Mouse (Mus musculus) fat pad, adult 2 months (tissue): Measurements from ENCODE around the gene Ankrd63.

ENCODE experiments used
- DNase-seq: peaks from one replicate; pipeline ENCODE4 v3.0.0-alpha.2; 2011; ENCODE audit warnings: low read depth, low spot score; ENCODE audit errors: extremely low read depth

The Ankrd63 gene

DNA sequence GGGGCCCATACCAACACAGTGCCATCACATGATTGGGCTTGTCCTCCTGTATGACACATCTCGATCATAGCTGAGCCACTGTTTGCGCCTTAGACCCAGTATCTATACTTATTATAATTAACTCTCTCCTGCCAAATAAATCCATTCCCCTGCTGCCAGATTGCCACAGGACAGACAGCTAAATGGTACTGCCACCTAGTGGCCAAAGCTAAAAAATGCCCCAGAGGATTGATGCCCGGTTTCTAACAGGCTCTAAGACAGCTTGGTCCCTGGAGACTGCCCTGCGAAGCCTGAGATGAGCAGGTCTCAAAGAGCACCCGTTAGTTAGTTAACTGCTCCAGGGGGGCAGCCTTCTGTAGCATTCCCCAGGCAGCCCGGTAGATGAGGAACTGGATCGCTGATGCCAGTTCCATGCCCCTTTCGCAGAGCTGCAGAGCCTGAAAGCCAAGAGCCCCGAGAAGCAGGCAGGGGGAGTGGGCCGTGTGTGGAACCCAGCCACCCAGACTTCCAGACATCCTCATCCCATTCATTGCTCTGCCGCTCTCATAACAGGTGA lies 8.0 kb downstream of the Ankrd63 start:
- DNase-seq = no peak

DNA sequence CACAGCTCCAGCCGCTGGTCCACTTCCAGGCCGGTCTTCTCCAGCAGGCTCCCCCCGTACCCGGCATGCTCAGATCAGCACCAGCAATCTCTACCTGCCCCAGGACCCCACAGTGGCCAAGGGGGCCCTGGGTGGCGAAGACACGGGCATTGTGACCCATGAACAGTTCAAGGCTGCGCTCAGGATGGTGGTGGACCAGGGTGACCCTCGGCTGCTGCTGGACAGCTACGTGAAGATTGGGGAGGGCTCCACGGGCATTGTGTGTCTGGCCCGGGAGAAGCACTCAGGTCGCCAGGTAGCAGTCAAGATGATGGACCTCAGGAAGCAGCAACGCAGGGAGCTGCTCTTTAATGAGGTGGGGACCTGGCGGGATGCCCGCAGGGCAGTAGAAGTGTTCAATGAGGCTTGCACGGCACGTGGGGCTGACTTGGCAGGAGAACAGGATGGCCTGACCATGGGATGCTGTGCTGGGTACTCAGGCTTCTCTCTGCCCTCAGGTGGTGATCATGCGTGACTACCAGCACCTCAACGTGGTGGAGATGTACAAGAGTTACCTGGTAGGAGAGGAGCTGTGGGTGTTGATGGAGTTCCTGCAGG lies 10.3 kb downstream of the Ankrd63 start:
- DNase-seq = no peak

DNA sequence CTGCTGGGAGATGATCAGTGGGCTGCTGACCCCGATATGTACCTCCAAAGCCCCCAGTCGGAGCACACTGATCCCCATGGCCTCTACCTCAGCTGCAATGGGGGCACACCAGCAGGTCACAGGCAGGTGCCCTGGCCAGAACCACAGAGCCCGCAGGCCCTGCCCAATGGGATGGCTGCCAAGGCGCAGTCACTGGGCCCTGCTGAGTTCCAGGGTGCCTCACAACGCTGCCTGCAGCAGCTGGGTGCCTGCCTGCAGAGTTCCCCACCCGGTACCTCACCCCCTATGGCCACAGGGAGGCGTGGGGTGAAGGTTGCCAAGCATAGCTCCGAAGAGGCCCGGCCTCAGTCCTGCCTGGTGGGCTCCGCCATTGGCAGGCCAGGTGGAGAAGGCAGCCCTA lies 13.9 kb downstream of the Ankrd63 start:
- no peak for DNase-seq

DNA sequence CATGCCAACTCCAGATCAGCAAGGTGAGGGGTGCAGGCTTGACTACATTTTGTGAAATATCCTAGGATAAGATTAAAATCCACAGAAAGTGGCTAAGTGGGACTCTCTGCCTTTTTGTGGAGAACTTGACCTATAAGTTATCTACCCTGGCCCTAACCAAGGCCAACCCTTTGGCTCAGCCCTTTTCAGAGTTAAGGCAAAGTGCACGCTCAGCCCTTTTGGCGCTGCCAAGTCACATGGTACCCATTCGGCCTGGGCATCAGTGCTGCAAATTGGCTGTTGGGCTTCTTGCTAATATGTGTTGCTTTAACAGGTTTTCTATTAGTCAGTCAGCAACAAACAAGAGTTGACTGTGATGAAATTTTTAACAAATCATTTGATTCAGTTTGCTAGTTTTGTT lies 16.0 kb downstream of the Ankrd63 start:
- no peak for DNase-seq

DNA sequence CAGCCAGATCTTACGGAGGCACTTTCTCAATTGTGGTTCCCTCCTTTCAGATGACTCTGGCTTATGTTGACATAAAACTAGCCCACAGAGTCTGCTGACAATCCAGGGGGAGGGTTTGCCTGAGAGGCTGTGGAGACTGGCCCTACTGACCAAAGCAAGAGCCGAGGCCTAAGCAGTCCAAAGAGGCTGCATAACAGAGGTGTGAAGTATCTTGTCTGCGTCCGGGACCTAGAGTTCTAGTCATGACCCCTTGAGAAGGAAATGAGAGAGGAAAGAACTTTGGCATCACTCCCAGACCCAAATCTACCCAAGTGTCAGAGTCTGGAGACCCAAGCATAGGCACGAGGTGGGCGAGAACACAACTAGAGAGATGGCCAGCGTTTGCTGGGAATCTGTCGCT lies 17.1 kb downstream of the Ankrd63 start:
- no peak for DNase-seq

DNA sequence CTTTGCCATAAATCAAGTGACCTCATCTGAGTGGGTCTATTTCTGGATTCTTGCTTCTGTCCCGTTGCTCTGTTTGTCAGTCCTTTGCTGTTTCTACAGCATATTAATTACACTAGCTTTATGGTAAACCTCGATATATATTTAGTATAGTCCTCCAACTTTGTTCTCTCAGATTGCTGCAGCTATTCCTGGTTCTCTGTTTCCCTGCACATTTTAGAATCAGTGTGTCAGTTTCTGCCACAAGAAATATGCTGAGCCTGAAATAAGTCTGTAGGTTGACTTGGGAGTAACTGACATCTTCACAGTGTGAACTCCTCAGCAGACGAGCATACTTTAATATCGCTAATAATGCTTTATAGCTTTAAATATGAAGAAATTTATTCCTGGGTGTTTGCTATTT lies 18.7 kb downstream of the Ankrd63 start:
- DNase-seq = no peak

DNA sequence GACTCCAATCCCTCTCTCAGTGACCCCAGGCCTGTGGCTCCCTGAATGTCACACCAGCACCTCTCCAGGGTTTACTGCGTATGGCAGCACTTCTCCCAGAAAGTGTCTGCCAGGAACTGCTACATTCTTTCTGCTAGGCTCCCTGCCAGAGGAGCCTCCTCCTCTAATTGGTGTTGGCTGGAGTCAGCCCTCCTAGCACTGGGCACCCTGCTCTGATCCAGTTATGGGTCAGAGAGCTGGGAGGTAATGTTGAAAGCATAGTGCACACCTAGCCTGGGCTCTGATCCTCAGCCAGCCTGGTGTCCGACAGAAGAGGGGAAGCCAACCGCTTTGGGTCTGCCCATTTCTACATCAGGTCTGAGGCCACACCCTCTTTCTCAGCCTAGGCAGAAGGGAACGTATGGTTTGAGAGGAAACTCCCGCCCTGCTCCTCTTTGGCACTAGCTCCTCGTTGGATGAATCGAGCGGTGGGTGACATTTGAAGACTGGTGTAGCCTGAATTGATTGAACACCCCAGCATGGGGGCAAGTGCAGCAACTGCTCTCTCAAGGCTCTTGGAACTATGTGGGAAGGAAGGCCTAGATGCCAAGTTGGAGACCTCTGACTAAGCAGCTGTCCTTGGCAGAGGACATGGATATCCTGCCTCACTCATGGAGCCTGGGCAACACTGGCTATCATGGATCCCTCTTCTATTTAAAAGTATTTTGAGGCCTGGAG lies 21.1 kb downstream of the Ankrd63 start:
- DNase-seq = no peak

DNA sequence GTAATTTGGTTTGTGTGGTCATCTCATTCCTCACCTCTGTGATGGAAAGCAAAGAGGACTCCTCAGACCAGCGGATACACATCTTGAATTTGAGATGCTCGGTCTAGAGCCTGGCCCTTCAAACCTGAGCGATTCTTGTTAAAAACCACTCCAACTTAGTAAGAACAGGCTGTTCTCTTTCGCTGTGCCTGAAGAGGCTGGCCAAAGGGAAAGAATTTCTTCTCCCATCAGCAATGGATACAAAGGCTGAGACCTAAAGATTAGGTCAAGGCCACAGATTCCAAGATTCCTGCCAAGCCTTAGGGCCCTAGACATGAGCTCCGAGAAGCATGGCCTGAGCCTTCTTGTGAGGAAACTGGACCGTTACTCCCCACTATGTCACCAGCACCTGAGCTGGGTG lies 22.8 kb downstream of the Ankrd63 start:
- no peak for DNase-seq

DNA sequence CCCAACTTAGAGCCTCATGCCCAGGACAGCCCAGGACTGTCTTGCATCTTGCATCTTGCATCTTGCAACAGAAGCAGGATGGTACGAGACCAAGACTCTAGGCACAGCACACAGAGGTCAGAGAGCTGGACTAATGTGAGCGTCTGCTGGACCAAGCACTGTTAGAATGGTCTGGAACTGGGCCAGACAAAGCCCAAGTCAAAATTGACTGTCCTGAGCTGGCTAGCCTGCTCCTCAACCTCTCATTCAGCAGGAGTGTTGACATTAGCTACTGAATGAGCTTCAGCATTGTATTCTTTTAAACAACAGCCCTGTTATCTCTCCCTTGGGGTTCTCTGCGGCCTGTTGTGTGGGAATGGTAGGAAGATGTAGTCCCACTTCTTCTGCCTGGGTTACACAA lies 24.2 kb downstream of the Ankrd63 start:
- no peak for DNase-seq

DNA sequence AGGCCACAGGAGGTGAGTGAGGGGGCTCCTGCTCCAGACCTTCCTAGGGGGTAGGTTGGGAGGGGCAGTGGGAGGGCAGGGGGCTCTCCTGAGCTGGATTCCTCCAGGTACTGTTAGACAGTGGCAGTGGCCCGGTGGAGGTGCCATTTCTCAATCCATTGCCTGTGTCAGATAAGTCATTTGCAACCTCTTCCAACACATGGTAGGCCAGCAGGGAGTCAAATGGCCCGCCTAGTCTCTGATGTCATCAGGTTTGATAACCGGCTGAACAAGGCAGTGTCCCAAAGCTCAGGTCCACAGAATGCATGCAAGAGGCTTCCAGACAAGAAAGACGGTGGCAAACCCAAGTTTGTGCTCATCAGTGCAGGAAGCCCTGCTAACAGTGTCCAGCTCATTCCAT lies 25.9 kb downstream of the Ankrd63 start:
- no peak for DNase-seq

DNA sequence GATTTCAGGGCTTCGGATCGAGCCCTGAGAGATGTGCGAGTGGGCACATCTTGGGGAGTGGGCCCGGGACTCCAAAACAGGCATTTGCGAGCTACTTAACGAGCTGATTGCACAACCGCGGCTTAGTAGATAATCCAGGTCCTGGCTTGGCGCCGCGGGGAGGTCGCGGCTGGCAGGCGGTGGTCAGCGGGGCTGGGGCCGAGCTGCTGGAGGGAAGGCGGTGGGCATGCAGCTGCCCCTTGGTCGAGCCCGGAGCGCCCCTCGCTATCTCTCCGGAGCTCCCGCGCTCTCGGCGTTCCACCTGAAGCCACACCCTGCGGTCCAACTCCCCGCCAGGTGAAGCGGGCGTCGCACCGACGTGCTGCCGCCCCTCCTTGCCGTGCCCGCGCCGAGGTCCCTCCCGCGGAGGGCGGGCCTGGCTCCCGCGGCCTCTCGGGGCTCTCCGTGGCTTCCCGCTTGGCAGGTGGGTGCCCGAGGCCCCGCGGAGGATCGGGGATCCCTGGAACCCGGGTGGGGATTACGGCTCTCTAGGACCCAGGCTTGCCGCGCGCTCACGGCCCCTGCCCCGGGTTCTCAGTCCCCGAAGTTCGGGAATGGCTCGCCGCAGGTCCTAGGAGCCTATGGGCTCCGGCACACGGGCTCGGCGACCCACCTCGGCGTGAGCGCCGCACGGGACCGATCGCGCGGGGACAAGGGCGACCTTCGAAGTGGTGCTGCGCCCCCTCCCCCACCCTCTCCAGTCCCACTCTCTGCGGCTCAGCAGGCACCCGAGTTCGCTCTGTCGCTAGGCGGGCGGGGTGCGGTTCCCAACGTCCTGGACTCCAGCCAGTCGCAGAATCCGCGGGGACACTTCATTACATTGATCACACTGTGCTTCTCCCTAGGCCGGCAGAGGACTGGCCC lies 26.7 kb downstream of the Ankrd63 start:
- DNase-seq = no peak

DNA sequence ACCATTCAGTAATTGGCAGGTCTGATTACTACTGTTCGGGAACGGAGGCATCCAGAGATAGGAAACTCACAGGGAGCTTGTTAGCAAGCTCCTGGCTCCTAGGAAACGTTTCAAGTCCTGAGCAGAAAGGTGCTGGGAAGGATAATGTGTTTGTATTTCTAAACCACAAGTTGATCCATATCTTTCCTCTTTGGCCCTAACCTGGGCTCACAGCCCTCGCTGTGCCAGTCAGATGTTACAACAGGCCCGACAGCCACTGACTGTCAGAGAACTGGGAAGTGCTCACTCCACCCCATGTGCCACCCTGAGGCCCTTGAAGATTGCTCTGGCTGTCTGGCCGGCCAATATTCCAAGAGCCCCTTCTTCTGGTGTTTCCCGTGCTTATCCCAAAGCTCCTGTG lies 29.3 kb downstream of the Ankrd63 start:
- peak; percentile 79 for DNase-seq

DNA sequence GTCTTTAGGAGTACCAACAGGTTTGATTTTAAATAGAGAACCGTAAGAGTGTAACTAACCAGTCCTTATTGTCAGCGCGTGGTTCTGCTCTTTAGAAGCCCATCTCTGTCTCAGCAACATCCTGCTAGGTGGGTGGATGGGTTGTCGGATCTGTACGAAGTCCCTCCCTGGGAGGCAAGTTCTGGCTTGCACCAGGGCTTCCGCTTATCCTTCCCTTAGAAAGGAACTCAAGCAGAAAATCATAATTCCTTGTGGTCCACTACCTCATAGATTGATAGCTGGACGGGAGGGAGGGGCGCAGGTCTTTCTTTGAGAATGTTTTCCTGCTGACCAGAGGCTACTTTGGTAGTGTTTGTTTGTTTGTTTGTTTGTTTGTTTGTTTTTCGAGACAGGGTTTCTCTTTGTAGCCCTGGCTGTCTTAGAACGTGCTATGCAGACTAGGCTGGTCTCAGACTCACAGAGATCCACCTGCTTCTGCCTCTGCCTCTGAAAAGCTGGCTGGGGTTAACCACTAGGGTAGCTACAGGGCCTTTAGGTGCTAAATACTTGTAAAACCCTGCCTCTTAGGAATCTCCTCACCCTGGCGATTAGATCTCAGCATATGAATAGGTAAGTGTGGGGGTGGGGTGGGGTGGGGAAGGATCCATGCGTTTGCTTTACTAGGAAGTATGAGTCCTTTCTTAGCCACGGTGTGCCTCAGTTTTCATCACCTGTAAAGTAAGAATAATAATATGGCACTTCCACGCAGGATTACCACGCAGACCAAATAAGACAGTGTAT lies 29.9 kb downstream of the Ankrd63 start:
- no peak for DNase-seq

DNA sequence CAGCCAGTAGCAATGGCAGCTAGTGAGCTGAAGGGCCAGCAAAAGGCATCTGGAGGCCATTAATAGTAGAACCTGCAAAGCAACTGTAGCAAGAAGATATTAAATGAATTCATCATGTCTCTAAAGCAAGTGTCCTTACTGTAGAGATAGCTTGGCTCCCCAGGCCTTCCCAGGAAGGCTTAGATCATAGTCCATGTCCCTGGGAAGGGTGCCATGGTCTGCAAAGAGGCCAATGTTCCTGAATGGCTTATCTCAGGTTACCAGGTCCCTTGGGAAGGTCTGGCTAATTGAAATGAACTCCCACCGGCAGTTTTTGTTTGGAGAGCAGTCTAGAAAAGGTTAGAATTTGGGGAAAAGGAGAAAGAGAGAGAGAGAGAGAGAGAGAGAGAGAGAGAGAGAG lies 32.0 kb downstream of the Ankrd63 start:
- no peak for DNase-seq

DNA sequence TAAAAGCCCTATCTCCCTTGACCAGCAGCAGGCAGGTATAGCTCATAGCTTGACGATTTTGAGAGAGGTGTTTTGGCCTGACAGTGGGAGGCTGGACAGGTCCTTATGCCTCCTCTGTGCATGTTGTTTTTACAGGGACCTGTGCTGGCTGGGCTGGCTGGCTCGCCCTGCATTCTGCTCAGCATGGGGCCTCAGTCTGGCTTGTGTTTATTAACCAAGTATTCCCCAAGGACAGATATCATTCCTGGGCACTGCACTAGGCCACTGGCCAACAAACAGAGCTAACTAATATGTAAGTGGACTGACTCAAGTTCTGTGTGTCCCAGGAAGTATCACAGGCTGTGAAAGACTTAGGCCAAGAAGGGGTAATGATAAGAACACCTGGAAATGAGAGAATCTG lies 34.0 kb downstream of the Ankrd63 start:
- DNase-seq = no peak

DNA sequence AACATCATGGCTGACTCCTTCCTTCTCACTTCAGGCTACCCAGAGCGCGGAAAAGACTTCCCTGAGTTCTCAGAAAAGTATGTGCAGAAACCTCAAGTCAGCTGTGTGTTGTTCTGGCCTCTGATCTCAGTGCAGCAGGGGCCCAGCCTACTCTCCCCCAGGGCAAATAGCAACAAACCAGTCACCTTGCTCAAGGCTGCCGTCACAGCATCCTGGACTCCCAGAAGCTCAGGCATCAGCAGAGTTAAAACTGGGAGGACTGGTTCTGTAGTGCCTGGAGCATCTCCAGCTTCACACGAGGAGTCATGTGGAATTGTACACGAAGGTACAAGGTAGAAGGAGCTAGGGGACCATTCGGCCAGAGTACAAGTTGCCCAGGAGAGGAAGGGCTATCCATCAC lies 34.5 kb downstream of the Ankrd63 start:
- no peak for DNase-seq

DNA sequence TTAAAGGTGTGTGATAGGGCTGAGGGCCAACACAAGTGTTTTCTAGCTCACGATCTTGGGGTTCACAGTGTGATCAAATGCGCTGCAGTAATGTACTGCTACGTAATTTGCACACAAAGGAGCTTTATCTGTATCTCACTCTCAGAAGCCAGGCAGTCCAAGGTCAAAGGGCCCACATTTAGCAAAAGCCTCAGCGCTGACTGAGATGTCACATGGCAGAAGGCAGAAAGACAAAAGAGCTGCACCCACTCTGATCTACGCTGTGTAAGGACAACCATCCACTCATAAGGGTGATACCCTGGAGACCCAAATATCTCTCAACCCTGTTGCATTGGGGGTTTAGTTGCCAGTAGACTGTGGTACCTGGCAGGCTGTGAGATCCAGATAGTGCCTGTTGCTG lies 36.6 kb downstream of the Ankrd63 start:
- DNase-seq = no peak

DNA sequence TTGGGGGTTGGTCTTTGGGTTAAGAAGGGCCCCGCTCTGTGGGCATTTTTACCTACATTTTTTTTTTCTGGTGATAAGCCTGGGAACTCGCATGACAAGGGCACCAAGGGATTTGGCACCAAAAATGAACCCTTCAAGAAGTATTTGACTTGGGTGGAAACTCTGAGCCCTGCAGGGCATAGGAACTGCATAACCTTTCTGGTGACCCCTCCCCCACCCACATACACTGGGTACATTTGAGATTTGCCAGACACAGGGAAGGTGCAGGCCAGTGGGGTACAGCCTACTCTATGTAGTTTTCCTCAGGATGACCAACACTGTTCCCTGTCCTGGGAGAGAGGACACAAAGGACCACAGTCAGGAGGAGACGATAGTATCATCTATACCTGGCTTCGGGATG lies 38.1 kb downstream of the Ankrd63 start:
- no peak for DNase-seq

DNA sequence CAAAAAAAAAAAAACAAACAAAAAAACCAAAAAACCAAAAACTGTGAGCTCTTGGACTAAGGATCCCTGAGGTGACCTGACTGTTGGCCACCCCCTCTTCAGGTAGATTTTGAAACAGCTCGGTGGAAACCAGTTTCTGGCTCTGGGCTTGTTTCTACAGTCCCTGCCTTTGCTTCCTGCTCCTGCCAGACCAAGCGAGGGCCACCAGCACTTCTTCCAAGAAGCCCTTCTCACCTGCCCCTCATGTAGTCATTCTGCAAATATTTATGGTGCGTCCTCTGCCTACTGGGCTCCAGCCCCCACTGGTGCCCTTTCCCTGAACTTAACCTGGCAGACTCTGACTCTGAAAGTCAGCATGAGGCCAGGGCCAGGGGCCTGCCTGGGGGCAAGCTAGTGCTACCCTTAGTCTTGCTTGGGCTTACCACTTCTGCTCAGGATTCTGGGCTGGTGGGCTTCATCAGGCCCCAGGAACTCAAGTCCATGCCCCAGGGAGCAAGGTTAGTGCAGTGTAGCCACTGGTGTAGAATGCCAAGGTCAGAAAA lies 38.7 kb downstream of the Ankrd63 start:
- no peak for DNase-seq
